Mouse (Mus musculus) lung, embryonic 16.5 days (tissue): ENCODE results near the gene Cog1. TPM values are rescaled to one million over a fixed set of nuclear protein-coding genes. Genes with fewer than 3 reads are reported as not detected.

Experiments
- ATAC-seq: fragments of 200-750 bp; cut with Nextera tagmentation; 2 replicates; pipeline ENCODE4 v1.8.0; 2017; ENCODE audit warnings: low read depth, mild to moderate bottlenecking, moderate library complexity
- H3K27ac ChIP-seq: fragments of 300-500 bp; sonication (generic); 2 replicates; pipeline ENCODE4 v1.5.1; 2014; ENCODE audit warnings: mild to moderate bottlenecking, control low read depth, low read length
- H3K27me3 ChIP-seq: fragments of 300-500 bp; sonication (generic); 2 replicates; pipeline ENCODE4 v1.6.1; 2014; ENCODE audit warnings: low read depth, low read length, mixed read lengths; ENCODE audit not compliant: control insufficient read depth, insufficient read depth
- H3K36me3 ChIP-seq: fragments of 300-500 bp; sonication (generic); 2 replicates; pipeline ENCODE4 v1.6.1; 2014; ENCODE audit warnings: low read length; ENCODE audit not compliant: control insufficient read depth, insufficient read depth
- H3K4me1 ChIP-seq: fragments of 300-500 bp; sonication (generic); replicated peaks from 2 replicates; pipeline ENCODE4 v1.6.1; 2014; ENCODE audit warnings: low read length, mixed read lengths; ENCODE audit not compliant: control insufficient read depth, insufficient read depth
- H3K4me2 ChIP-seq: fragments of 300-500 bp; sonication (generic); 2 replicates; pipeline ENCODE4 v1.6.1; 2014; ENCODE audit warnings: low read depth, low read length, control low read depth
- H3K4me3 ChIP-seq: fragments of 300-500 bp; sonication (generic); 2 replicates; pipeline ENCODE4 v1.5.1; 2014; ENCODE audit warnings: mild to moderate bottlenecking, low read length, control low read depth
- H3K9ac ChIP-seq: fragments of 300-500 bp; sonication (generic); 2 replicates; pipeline ENCODE4 v1.6.1; 2014; ENCODE audit warnings: low read length, control low read depth
- H3K9me3 ChIP-seq: fragments of 300-500 bp; sonication (generic); 2 replicates; pipeline ENCODE4 v1.6.1; 2016; ENCODE audit warnings: low read length; ENCODE audit not compliant: control insufficient read depth
- WGBS: fragments of 180-500 bp; shearing (Covaris S2); extraction: QIAGEN DNeasy Blood & Tissue Kit; methylation state at CpG from one replicate; pipeline ENCODE4 v1.1.7; 2014; 5-methylcytosine and 5-hydroxymethylcytosine counted together
- polyA plus RNA-seq: library from polyadenylated mRNA; unstranded; fragments of >200 nt; fragmentation: Nextera tagmentation; extraction: Ambion mirVana; gene quantifications from 2 replicates; pipeline ENCODE4 v1.2.1, GENCODE M21; 2015

Gene Cog1
- polyA plus RNA-seq, 1 experiment from 2014 or later = 22.0 TPM

- H3K27me3 ChIP-seq = no peaks in the 10 kb centered on the region
- peaks cover 22% of the 10 kb centered on the region for H3K4me1 ChIP-seq
- peaks cover 14% of the 10 kb centered on the region for H3K36me3 ChIP-seq
- H3K4me2 ChIP-seq = peak within 1 kb of the TSS; percentile 74
- no peaks in the 10 kb centered on the region for H3K9me3 ChIP-seq
- peak within 1 kb of the TSS; percentile 97 for H3K27ac ChIP-seq
- ATAC-seq = peak; percentile 97
- peak within 1 kb of the TSS; percentile 92 for H3K9ac ChIP-seq
- under 1% methylated on average over 60 of the region's 73 CpGs for WGBS
- peak within 1 kb of the TSS; percentile 78 for H3K4me3 ChIP-seq
These were observed 35.2 kb downstream of the Cog1 start, which contains the start of the genes Fam104a and D11Wsu47e for GRCm38 (mm10) chr11:113683957-113684706. Gene Fam104a (minus strand): TSS chr11:113684155. Gene D11Wsu47e (plus strand): TSS chr11:113684412.

GRCm38 (mm10) chr11:113684707-113685426 lies 35.9 kb downstream of the Cog1 start:
- H3K27ac ChIP-seq = peak overlapping the region; percentile 39; the same call in 1 of the 2 replicates
- WGBS = 37% methylated on average over 25 of the region's 25 CpGs
- H3K4me3 ChIP-seq = peak overlapping the region; percentile 78
- no peaks in the 10 kb centered on the region for H3K27me3 ChIP-seq
- H3K36me3 ChIP-seq = peaks cover 18% of the 10 kb centered on the region
- H3K9me3 ChIP-seq = no peaks in the 10 kb centered on the region
- H3K9ac ChIP-seq = peak overlapping the region; percentile 92
- peaks cover 22% of the 10 kb centered on the region for H3K4me1 ChIP-seq
- H3K4me2 ChIP-seq = peak overlapping the region; percentile 74
- no peak for ATAC-seq

GRCm38 (mm10) chr11:113687031-113687430 lies 38.1 kb downstream of the Cog1 start:
- 79% methylated on average over 2 of the region's 2 CpGs for WGBS
- no peak overlapping the region for H3K4me3 ChIP-seq
- no peaks in the 10 kb centered on the region for H3K9me3 ChIP-seq
- ATAC-seq = no peak
- peaks cover 13% of the 10 kb centered on the region for H3K4me1 ChIP-seq
- H3K27ac ChIP-seq = no peak overlapping the region
- no peaks in the 10 kb centered on the region for H3K27me3 ChIP-seq
- no peak overlapping the region for H3K4me2 ChIP-seq
- H3K9ac ChIP-seq = no peak overlapping the region
- H3K36me3 ChIP-seq = peaks cover 23% of the 10 kb centered on the region

GRCm38 (mm10) chr11:113690506-113690905 lies 41.5 kb downstream of the Cog1 start:
- H3K4me2 ChIP-seq = no peak overlapping the region
- no peak for ATAC-seq
- WGBS = 85% methylated on average over 12 of the region's 12 CpGs
- H3K27ac ChIP-seq = no peak overlapping the region
- no peak overlapping the region for H3K4me3 ChIP-seq
- H3K9me3 ChIP-seq = no peaks in the 10 kb centered on the region
- peaks cover 35% of the 10 kb centered on the region for H3K36me3 ChIP-seq
- H3K4me1 ChIP-seq = no peaks in the 10 kb centered on the region; the same call in 1 of the 2 replicates
- no peaks in the 10 kb centered on the region for H3K27me3 ChIP-seq
- H3K9ac ChIP-seq = no peak overlapping the region

- Histone ChIP-seq H3K4me3 (no peak overlapping the region), H3K36me3 (peaks cover 37% of the 10 kb centered on the region), H3K4me1 (no peaks in the 10 kb centered on the region; the same call in 1 of the 2 replicates), H3K4me2 (no peak overlapping the region), H3K27ac (no peak overlapping the region), H3K9me3 (no peaks in the 10 kb centered on the region), H3K9ac (no peak overlapping the region), H3K27me3 (no peaks in the 10 kb centered on the region)
- WGBS = 83% methylated on average over 5 of the region's 5 CpGs
- no peak for ATAC-seq
These were observed 42.3 kb downstream of the Cog1 start for GRCm38 (mm10) chr11:113691318-113691717.

GRCm38 (mm10) chr11:113691851-113692250 lies 42.9 kb downstream of the Cog1 start:
- Histone ChIP-seq H3K9ac (no peak overlapping the region), H3K4me1 (no peaks in the 10 kb centered on the region; the same call in 1 of the 2 replicates), H3K4me3 (no peak overlapping the region), H3K4me2 (no peak overlapping the region), H3K27me3 (no peaks in the 10 kb centered on the region), H3K27ac (no peak overlapping the region), H3K9me3 (no peaks in the 10 kb centered on the region), H3K36me3 (peaks cover 39% of the 10 kb centered on the region)
- WGBS = 76% methylated on average over 3 of the region's 3 CpGs
- ATAC-seq = no peak

- Histone ChIP-seq H3K9me3 (no peaks in the 10 kb centered on the region), H3K4me3 (no peak overlapping the region), H3K9ac (no peak overlapping the region), H3K27ac (no peak overlapping the region), H3K4me1 (no peaks in the 10 kb centered on the region), H3K27me3 (no peaks in the 10 kb centered on the region), H3K4me2 (no peak overlapping the region), H3K36me3 (peaks cover 18% of the 10 kb centered on the region)
- 78% methylated on average over 5 of the region's 5 CpGs for WGBS
- no peak for ATAC-seq
These were observed 48.6 kb downstream of the Cog1 start for GRCm38 (mm10) chr11:113697571-113697970.

- peaks cover 18% of the 10 kb centered on the region for H3K36me3 ChIP-seq
- WGBS = 52% methylated on average over 12 of the region's 12 CpGs
- 0 out of 2 replicates have a peak, but pooled peaks have one; percentile 52 for ATAC-seq
These were observed 49.1 kb downstream of the Cog1 start for GRCm38 (mm10) chr11:113698013-113698545.

GRCm38 (mm10) chr11:113699643-113700042 lies 50.7 kb downstream of the Cog1 start:
- H3K4me1 ChIP-seq = peaks cover 3% of the 10 kb centered on the region; the same call in 1 of the 2 replicates
- no peak overlapping the region for H3K27ac ChIP-seq
- H3K4me3 ChIP-seq = no peak overlapping the region
- H3K4me2 ChIP-seq = no peak overlapping the region
- no peaks in the 10 kb centered on the region for H3K27me3 ChIP-seq
- ATAC-seq = no peak
- H3K36me3 ChIP-seq = peaks cover 14% of the 10 kb centered on the region
- 80% methylated on average over 7 of the region's 7 CpGs for WGBS
- no peak overlapping the region for H3K9ac ChIP-seq
- no peaks in the 10 kb centered on the region for H3K9me3 ChIP-seq

More at GRCm38 (mm10) chr11:113698013-113698545, 49.1 kb downstream of the Cog1 start:
- Histone ChIP-seq H3K9ac (no peak overlapping the region), H3K4me1 (no peaks in the 10 kb centered on the region), H3K4me2 (no peak overlapping the region), H3K9me3 (no peaks in the 10 kb centered on the region), H3K27ac (no peak overlapping the region), H3K4me3 (no peak overlapping the region), H3K27me3 (no peaks in the 10 kb centered on the region)
